Mouse (Mus musculus): ENCODE results near the gene Arhgdia.

Gene Arhgdia

DNA sequence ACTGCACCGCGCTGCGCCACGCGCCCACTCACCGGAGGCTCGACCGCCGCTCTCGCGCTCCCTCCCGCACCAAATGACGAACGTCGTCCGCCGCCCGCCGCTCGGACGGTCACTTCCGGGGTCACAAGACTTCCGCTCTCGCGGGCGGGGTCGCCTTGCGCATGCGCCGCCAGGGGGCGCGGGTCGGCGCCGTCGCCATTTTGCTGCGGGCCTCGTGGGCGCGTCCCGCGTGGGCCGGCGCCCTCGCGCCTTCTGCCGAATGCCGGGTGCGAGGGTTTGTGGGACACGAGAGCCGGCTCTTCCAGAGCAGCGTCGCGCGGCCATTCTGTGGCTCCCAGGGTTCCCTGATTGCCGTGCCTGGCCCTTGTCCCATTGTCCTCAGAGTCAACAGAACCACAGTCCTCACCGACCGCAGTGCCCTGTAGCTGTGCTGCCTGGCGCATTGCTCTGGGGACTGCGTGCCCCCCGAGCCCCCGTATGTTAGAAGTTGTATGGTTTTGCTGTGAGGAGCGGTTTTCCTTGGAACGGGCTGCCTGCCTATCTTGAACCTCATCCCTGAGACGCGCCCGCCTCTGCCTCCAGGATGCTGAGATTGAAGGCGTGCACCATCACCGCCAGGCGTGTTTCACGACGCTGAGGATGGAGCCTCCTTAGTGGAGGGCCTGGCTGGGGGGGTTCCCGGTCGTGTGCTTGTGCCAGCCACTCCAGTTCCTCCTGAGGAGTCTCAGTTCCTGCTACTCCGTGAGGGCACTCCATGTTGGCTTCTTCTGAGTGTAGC lies at the start of gene Arhgdia:
Gene Arhgdia (minus strand): TSS at position 135 of the 778 bp plus-strand sequence.
- peak; percentile 63 for DNase-seq (ENCODE audit: low read depth, low spot score)

DNA sequence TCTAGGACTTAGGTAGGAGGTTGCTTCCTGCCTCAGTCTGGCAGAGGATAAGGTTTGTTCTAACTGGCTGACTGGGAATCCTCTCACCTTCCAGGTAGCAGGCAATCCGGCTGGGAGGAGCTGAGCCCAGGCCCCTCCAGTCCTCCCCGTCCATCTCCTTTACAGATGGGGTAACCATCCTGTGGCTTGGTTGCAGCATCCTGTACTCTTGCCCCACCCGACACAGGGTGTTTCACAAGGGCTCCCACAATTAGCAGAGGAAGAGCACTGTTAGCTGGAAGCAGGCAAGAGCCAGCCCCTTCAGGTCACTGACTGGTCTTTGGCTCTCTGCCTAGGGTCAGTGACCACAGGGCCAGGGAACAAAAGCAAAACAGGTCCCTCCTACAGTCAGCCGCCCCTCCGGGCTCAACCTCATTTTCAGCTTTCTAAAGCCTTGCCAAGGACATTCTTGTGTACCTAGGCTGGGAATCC lies 49.0 kb upstream of the Arhgdia start:
- no peak for DNase-seq (ENCODE audit: low read depth, low spot score)

DNA sequence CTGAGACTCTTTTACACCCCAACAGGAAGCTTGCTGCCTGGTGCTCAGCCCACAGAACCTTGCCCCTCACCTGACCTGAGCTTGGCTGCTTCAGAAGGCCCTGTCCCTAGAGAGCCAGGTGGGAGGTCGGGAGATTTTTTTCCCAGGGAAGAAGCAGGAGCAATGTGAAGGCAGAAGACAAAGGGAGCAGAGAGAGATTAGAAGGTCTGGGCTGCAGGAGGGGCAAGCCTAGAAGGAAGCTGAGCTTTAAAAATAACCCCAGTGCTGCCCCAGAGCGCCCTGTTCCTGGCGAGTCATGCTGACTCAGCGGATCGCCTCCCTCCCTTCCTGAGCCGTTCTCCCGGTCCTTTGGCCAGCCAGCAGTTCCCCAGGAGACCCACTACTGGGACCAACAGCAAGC lies 48.5 kb upstream of the Arhgdia start:
- DNase-seq (ENCODE audit: low read depth, low spot score) = peak; percentile 88

DNA sequence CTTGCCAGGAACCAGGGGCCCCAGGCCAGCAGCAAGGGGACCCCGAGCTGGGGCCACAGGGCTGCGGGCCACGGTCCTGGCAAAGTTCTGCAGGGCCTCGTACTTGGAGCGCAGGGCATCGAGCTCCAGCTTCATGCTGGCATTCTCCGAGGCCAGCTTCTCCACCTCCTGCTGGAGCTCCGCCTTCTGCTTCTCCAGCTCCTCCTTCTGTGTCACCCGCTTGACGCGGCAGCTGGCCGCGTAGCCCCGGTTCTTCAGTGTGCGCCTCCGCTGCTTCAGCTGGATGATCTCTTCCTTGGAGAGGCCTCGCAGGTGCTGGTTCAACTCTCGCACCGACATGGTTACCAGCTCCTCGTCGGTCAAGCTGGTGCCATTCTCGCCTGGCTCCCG lies 47.9 kb upstream of the Arhgdia start:
- peak; percentile 61 for DNase-seq (ENCODE audit: low read depth, low spot score)

DNA sequence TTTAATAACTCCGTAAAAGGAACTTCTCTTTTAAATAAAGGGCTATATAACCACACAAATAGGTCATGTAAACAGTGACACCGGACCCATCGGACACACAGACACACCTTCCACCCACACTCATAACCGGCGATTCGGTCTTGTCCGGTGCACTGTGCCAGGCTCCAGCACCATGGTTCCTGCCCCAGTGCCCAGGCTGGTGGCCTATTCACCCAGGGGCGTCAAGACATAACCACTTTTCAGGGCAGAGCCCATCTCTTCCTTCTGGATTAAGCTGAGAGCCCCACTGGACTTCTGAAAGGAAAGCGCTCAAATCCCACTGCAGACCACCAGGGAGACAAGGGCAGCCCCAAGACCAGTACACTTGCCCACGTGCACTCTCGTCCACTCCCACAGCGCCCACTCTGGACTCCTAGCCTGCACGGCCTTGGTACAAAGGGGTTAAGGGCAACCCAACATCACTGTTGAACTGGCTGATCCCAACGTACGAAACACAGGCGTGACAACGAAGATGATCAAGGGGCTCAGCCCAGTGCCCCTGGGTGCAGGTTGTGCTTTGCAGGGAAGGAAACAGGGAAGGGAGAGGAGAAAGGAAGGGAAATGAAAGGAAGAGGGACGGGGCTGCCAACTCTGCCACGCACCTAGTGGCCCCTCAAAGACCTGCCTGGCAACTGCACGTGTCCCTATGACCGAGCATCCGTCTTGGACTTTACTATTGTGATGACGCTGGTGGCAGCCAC lies 47.3 kb upstream of the Arhgdia start:
- no peak for DNase-seq (ENCODE audit: low read depth, low spot score)

DNA sequence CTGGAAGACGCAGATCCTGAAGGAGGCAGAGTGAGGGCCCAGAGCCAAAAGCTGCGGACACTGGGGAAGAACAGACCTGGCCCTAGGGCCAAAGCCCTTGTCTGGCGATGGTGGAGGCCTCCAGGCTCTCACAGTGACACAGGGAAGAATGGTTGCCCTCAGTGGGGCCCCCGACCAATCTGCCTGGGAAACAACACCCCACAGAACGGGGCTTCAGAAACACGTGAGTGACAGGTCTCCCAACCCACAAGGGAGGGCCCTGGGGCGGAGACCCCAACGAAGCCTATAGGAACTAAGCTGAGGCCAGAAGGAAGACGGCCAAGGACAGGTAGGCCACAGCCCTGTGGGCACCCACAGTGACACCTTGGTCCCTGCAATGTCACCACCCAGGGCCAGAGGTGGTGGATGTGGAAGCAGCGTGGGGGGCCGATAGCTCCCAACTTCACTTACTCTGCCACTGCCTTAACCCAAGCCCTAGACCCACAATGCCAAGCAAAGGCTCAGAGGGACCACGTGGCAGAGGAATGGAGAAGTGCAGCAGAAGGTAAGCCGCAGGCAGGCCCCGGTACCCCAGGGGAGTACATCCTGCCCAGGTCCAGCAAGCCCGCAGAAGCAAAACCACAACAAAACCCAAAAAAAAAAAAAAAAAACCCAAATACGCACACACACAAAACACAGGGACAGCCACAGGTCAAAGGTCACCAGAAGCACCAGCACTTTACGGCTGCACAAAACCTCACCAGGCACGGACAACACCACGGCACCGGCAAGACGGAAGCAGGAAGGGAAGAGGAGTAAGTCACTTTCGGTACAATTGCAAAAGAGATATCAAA lies 46.3 kb upstream of the Arhgdia start:
- DNase-seq (ENCODE audit: low read depth, low spot score) = no peak

DNA sequence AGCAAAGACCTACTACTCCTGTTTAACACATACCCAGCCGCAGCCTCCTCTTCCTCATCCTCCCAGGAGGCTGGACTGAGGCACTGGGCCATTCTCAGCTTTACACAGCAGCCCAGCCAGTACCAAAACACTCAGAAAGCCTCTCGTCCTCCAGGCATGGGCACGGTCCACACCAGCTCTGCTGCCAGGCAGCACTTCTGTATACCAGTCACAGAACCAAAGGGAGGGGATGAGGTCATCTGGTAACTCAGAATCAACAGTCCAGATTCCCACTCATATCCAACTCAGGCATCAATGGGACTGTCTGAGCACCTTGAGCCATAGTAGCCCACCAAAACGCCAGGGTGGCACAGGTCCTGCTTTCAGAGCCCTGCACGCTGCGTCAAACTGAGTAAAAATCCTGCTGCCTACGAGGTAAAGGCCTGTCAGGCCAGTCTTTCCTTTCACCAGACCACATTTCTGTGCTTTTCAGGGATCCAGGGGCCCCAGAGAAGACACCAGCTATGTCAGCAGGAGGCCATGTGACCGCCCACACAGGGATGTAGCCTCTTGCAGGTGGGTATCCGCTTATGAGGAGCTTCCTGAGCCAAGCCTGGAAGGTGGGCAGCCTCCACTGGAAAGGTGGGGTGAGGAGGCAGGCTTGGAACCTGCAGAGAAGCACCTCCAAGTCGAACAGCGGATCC lies 45.5 kb upstream of the Arhgdia start:
- no peak for DNase-seq (ENCODE audit: low read depth, low spot score)

DNA sequence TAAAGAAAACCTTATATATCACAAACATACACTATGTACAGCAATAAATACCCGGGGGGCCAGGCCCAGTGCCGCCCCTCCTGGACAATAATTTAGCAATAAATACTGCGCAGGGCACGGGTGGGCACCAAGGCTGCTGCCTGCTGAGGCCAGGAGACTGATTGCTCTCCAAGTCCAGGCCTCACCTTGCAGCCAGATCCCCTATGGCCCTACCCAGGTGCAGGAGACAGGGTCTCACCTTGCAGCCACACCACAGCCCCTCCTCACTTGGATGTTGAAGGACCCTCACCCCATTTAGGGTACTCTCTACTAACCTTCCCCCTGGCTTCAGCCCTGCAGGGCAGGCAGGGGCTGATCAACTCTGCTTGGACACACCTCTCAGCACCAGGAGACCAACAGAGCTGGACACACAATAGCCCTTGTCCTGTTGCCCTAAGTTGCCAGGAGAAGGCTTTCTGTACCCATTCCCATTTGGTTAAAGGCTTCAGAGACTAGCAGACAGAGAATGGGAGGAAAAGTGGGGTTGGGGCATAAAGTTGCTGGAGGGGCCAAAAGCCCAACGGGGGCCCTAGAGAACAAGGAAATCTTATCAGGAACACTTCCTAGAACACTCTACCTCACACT lies 43.8 kb upstream of the Arhgdia start, which contains the start of gene Sirt7:
Gene Sirt7 (minus strand): TSS at position 89 of the 624 bp plus-strand sequence.
- no peak for DNase-seq (ENCODE audit: low read depth, low spot score)

DNA sequence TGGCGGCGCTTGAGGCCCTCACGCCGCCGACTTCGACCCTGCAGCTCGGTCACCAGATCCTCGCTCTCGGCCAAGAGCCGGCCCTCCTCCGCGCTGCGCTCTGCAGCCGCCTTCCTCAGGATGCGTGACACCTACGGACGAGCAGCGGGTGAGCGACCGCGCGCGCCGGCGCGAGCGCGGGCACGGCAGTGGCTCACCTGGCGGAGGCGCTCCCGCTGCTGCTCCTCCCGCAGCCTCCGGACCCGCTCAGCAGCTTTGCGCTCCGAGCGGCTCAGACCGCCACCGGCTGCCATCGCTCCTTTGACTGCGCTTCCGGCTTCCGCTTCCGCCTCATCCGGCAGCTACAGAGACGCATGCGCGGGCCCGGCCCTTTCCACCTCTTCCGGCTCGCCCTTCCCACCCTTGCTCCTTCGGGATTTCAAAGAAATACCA lies 43.3 kb upstream of the Arhgdia start:
- DNase-seq (ENCODE audit: low read depth, low spot score) = peak; percentile 68

DNA sequence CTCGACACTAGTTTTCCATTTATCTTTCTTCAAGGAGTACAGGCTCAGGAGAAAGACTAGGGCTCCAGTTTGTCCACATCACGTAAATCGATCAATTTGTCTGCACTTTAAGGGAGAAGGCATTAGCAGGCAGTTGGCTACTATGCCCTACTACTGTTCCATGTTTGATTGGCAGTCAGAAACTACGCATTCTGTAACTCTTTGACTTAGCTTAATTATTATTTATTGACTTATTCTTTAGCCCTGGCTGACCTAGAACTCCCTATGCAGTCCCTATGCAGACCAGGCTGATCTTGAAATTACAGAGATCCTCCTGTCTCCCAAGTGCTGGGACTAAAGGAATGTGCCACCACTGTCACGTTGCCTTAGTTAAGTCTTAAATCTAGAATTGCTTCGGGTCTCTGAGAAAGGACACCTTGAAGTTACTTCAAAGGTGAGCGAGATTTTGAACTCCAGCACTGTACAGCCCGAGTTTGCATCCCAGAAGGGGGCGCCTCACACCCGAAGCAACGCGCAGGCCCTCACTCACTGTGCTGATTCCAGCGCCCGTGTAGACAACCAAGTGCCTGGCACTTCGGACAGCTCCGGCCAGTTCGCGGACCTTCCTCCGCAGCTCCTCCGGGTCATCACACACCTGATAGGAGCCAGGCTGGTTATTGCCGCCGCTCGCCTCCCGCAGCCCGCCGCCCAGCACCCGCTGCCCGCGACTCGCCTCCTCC lies 42.7 kb upstream of the Arhgdia start:
- no peak for DNase-seq (ENCODE audit: low read depth, low spot score)

DNA sequence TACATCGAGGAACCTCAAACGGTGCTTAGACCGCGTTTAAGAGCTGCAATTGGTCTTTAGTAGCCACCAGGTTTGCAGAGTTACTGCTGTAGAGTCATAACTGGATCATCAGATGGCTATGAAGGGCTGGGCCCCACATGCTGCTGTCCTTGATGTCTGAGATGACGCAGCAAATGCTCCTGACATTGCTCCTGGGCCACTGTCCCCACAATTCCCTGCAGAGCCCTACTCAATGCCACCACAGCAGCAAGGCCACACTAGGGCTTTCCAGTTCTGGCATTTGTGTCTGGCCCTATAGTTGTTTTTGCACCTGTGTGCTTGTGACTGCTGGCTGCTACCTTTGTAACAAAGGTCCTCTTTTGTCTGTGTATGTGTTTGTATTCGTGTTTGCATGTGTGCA lies 41.4 kb upstream of the Arhgdia start:
- no peak for DNase-seq (ENCODE audit: low read depth, low spot score)

DNA sequence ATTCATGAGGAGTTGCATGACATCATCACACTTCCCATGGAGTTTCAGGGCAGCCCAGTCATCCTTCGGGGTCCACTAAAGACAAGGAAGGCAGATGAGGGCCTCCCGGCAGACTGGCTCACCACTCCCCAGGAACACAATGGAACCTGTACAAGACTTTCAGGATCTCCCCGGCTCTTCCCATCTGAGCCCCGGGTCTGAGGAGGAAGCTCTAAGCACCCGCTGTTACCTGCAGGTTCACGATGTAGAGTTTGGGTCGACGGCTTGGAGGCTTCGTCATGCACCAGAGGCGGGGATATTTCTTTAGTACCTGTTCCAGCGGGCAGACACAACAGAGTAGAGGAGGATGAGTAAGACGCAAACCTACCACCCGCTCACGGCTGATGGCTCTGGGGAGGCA lies 38.8 kb upstream of the Arhgdia start:
- DNase-seq (ENCODE audit: low read depth, low spot score) = no peak

DNA sequence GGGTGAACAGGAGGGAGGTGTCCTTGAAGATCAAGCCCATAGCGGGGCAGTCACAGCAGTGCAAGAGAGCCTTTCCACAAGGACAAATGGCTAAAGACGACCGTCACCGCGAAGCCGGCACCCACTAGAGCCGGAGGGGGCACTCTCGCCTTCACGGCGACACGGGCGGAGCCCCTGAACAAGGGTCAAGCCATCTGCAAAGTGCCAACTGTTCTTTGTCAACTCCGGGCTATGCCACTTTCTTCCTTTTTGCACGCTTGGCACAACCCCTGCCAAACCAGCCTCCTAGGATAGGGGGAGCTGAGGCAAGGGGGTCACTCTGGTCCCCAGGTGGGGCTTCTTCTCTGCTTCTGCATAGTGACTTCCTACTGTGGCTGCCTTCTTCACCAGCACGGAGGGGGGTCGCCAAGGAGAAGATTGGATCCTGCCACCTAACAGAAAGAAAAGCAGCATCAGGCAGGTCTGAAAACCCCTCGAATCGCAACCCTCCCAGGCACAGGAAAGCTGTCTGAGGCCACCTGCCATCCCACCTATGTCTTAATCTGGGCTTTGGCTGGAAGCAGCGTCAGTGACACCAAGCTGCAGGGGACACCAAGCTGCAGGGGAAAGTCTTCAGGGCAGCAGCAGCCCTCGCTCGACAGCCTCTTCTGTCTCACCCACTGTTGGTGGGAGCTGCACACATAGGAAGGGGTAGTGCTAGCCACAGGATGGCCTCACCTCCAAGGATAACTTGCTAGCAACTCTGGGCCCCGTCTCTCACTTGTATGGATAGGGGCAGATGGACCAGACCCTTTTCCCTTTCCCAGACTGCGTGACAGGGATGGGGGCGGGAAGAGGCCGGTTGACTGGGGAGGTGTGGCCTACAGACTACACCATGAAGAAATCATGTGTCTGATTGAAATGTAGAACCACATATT lies 37.5 kb upstream of the Arhgdia start:
- no peak for DNase-seq (ENCODE audit: low read depth, low spot score)

DNA sequence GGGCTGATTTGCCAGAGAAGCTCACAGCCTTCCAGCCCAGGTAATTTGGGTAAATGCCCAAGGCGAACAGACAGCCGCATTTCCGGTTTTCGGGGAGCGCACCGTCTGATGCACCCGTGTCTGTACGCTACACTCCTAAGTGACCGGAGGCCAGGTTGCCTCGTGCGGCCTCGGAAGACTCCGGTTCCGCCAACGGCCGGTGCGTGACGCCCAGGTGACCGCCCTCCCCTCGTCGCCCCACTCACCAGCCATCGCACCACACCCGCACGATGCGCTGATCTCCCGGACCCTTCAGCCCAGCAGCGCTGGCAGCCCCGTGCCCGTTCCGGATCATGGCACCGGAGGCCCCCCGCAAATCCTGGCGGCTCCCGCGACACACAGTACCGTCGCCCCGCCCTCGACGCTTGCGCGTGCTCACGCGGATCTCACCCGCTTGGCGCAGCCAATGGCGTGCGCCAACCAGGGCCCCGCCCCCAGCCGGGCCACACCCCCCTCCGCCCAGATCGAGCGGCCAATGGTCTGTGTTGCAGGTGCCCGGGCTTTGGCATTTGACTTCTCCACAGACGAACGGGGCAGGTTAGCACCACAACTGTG lies 36.2 kb upstream of the Arhgdia start, which contains the start of gene Pcyt2:
Gene Pcyt2 (minus strand): TSS at position 418 of the 594 bp plus-strand sequence.
- peak; percentile 85 for DNase-seq (ENCODE audit: low read depth, low spot score)

DNA sequence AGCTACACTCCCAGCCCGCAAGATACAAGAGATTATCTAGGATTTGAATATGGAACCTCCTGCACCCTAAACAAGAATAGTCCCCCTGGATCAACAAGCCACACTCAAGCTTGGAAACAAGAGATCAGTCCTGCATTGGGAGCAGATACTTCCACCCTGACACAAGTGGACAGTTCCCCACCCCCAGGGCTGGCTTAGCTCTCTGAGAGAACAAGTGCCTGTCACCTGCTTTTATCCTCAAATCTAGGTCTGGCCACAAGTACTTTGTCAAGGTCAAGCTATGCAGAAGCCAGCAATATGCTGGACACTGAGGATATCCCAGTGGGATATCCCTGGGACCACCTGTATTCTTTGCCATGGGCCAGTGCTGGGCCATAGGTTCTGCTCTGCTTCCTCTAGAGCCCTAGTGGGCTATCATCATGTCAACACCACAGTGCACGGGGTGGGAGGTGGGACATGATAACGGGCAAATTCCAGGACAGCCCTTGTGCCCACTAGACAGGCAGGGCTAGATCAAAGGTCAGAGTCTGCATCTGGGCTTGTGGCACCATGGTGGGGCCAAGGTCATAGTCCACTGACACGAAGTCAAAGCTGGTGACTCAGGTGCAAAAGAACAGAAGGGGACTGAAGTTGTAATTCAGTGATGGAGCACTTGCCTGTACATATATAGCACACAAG lies 35.3 kb upstream of the Arhgdia start:
- DNase-seq (ENCODE audit: low read depth, low spot score) = no peak

DNA sequence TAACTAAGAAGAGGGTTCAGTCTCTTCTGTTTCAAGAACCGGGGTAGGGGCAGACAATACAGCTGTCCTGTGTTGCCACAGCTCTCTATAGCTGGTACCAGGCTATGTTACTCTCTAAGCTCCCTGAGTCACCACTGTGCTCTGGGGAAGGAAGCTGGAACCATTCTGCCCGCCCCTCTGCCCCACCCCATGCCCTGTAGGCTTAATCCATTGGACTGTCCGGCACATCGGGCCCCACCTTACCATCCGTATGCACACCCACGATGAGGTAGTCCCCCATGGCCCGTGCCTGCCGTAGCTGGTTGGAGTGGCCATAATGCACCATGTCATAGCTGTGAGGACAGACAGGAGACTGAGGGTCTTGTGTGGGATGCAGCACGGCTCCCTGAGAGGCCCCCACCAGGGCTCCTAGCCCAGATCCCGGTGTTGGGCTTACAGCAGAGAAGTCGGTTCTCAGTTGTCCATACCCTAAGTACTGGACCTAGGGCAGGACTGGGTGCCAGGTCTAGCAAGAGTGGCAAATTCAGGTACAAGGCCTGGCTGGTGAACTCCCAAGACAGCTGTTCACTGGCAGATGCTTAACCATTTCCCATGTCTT lies 34.3 kb upstream of the Arhgdia start:
- DNase-seq (ENCODE audit: low read depth, low spot score) = no peak

DNA sequence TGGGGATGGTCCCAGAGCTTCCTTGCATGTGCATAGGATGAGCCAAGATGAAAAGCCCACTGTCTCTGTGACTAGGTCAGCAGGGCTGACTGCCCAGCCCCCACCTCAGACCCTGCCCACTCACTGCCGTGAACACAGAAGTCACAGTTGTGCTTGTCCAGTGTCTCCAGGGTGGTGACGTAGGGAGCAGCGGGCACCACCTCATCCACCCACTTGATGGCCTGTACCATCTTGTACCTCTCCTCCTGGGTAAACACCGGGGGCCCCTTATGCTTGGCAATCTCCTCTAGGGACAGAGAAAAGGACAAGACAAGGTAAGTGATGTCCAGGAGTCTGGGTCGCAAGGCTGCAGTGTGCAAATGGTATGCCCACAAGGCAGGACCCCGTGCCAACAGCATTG lies 33.7 kb upstream of the Arhgdia start:
- DNase-seq (ENCODE audit: low read depth, low spot score) = no peak

DNA sequence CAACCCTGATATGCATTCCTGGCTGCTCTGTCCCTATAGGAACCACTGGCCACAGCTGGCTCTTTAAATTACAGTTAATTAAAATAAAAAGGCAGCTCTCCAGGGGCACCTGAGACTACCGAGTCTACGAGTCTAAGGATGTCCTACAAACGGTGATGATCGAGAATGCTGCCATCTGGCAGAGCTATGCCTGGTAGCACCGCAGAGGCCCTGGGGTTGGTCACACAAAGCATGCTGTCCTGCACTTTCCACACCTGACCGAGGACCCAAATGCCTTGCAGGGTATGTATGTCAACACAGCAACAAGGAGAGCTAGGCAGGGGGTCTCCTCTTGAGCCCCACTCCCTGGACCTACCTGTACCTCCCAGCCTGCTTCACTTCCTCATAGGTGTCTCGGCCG lies 32.6 kb upstream of the Arhgdia start:
- no peak for DNase-seq (ENCODE audit: low read depth, low spot score)

All from c-Kit-negative CD71-positive TER-119-positive erythroid progenitor cells, embryonic 14.5 days (primary cell).